Mouse (Mus musculus): Measurements from ENCODE around the gene Cnn2. TPM values are rescaled to one million over a fixed set of nuclear protein-coding genes. Genes with fewer than 3 reads are reported as not detected.

Cnn2 gene
- total RNA-seq (2021): 10 to 100 TPM; 46.8 to 57.8 TPM
- long read RNA-seq, experiment 1, transcript Cnn2-201 (7 exons, 2,460 nt): major isoform, 88 of 111 reads
- long read RNA-seq, experiment 1, partial matches to known transcripts: 18 of 111 reads
- long read RNA-seq, experiment 1, other reads (novel, unspliced or antisense): 5 of 111 reads
- long read RNA-seq, experiment 2, transcript Cnn2-201 (7 exons, 2,460 nt): major isoform, 42 of 47 reads
- long read RNA-seq, experiment 2, partial matches to known transcripts: 5 of 47 reads
- long read RNA-seq, experiment 2, other reads (novel, unspliced or antisense): 0 of 47 reads

- peak; percentile 72 for DNase-seq
Observed at GRCm38 (mm10) chr10:79988506-79989271, at the start of gene Cnn2. Gene Cnn2 (plus strand): TSS chr10:79988584.

GRCm38 (mm10) chr10:79940749-79941148 lies 47.6 kb upstream of the Cnn2 start:
- DNase-seq: no peak

- DNase-seq: no peak
Observed at GRCm38 (mm10) chr10:79942988-79943387, 45.4 kb upstream of the Cnn2 start.

GRCm38 (mm10) chr10:79943471-79943901 lies 44.9 kb upstream of the Cnn2 start:
- DNase-seq: no peak

- no peak for DNase-seq
Observed at GRCm38 (mm10) chr10:79945507-79946234, 42.7 kb upstream of the Cnn2 start.

GRCm38 (mm10) chr10:79946752-79947322 lies 41.5 kb upstream of the Cnn2 start:
- DNase-seq: no peak

- no peak for DNase-seq
Observed at GRCm38 (mm10) chr10:79947502-79947901, 40.9 kb upstream of the Cnn2 start.

GRCm38 (mm10) chr10:79949873-79950272 lies 38.5 kb upstream of the Cnn2 start:
- no peak for DNase-seq

- no peak for DNase-seq
Observed at GRCm38 (mm10) chr10:79950661-79951060, 37.7 kb upstream of the Cnn2 start.

- DNase-seq: peak; percentile 54
Observed at GRCm38 (mm10) chr10:79953946-79954345, 34.4 kb upstream of the Cnn2 start.

GRCm38 (mm10) chr10:79955691-79956090 lies 32.7 kb upstream of the Cnn2 start:
- no peak for DNase-seq

GRCm38 (mm10) chr10:79956643-79957154 lies 31.7 kb upstream of the Cnn2 start:
- no peak for DNase-seq

GRCm38 (mm10) chr10:79958140-79958816 lies 30.1 kb upstream of the Cnn2 start:
- DNase-seq: peak; percentile 90

- peak; percentile 57 for DNase-seq
Observed at GRCm38 (mm10) chr10:79959412-79959811, 29.0 kb upstream of the Cnn2 start.

GRCm38 (mm10) chr10:79959847-79960601 lies 28.4 kb upstream of the Cnn2 start, which contains the start of gene Wdr18:
Gene Wdr18 (plus strand): TSS chr10:79960152.
- DNase-seq: peak; percentile 100

- DNase-seq: no peak
Observed at GRCm38 (mm10) chr10:79960671-79961294, 27.6 kb upstream of the Cnn2 start.

- no peak for DNase-seq
Observed at GRCm38 (mm10) chr10:79964727-79965126, 23.7 kb upstream of the Cnn2 start.

GRCm38 (mm10) chr10:79965325-79965724 lies 23.1 kb upstream of the Cnn2 start:
- DNase-seq: no peak

- DNase-seq: peak; percentile 51
Observed at GRCm38 (mm10) chr10:79966886-79967400, 21.4 kb upstream of the Cnn2 start.

- DNase-seq: no peak
Observed at GRCm38 (mm10) chr10:79968181-79968580, 20.2 kb upstream of the Cnn2 start.

Measured in adrenal gland, postnatal 10 days (tissue).